Mouse (Mus musculus) cerebellum, adult 11 months (tissue): Measurements from ENCODE around the gene Ifitm7.
"Not testable (repeated sequence)": the region's sequence is repeated elsewhere in the genome, so short reads cannot be mapped to it uniquely, and the experiment has no call there.

Experiments used
- DNase-seq: peaks from one replicate; pipeline ENCODE4 v3.0.0; 2022

Ifitm7 gene

DNA sequence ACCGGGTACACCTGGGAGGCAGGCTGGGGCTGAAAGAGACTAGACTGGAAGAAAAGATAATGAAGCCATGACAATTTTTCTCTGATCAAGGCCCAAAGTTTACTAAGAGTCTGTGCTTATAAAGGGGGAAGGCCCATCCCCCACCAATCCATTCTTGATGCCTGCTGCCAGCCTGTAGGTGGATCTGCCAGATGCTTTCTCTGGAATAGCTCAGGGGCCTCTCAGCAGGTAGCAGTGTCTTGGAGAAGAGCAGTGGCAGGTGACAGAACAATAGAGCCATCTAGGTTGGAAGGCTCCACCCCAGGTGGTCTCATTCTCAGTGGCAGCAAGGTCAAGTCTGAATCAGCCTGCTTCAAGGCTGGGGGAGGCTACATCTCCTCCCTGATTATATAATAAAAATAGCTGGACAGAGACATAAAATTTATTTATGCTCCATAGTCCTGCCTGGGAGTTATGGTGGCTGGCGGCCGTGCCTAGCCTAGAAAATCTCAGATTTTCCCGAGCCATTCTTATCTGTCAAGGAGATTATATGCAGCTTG, 10.3 kb downstream of the Ifitm7 start:
- DNase-seq = not testable (repeated sequence)

- no peak for DNase-seq
Observed at GRCm38 (mm10) chr16:13972051-13972450, 14.6 kb downstream of the Ifitm7 start.

DNA sequence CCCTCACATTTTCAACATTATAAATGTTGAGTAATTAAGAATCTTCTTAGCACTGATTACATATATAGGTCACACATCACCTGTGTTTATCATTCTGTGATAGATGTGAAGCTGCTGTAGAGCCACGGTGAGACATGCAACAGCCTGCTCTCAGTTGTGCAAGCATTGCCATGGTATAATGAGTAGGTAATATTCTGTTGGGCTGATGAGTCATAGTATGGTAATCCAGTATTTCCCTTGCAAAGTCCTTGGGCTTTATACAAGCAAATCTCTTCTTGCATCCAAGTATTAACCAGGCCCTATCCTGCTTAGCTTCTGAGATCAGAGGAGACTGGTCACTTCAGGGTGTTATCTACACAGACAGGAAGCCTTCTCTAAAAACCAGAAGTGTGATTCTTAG, 17.6 kb downstream of the Ifitm7 start:
- no peak for DNase-seq

- DNase-seq = no peak
Observed at GRCm38 (mm10) chr16:13962053-13962452, 24.6 kb downstream of the Ifitm7 start.

DNA sequence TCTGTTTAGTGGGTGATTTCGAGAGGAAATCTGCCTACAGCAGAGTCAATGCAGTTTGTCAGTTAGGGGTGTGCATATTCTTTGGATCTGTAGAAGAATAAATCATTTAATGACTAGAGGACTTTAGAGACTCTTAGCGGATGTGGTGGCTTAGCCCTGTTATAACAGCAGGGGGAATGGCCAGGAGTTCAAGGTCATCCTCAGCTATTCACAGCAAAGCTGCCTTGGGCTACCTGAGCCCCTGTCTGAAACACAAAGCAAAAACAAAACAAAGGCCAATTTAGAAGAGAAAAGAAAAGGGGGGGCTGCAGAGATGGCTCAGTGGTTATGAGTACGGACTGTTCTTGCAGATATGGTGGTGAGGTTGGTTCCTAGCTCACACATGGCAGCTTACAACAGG, 35.4 kb downstream of the Ifitm7 start:
- DNase-seq = no peak

DNA sequence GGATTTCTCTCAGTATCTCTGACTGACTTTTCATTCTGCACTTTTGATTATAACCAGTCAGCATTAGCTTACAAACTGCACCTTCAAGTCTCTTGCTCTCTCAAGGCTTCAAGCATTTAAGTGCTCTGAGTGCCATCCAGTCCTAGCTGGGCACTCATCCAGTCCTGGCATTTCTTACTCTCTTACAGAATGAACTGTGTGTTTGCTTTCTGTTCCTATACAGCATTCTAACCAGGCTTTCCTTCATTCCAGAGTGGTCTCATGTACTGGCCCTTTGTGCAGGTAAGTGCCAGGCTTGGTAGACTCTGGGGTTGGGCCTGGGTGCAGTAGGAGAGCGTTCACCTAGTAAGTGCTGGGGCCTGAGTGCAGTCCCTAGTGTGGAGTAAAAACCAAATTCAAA, 40.4 kb downstream of the Ifitm7 start:
- DNase-seq = no peak

- no peak for DNase-seq
Observed at GRCm38 (mm10) chr16:13945153-13945552, 41.5 kb downstream of the Ifitm7 start.

GRCm38 (mm10) chr16:13944752-13945151, 41.9 kb downstream of the Ifitm7 start:
- no peak for DNase-seq

GRCm38 (mm10) chr16:13944178-13944577, 42.5 kb downstream of the Ifitm7 start:
- DNase-seq = no peak

GRCm38 (mm10) chr16:13940847-13941395, 45.8 kb downstream of the Ifitm7 start:
- no peak for DNase-seq

DNA sequence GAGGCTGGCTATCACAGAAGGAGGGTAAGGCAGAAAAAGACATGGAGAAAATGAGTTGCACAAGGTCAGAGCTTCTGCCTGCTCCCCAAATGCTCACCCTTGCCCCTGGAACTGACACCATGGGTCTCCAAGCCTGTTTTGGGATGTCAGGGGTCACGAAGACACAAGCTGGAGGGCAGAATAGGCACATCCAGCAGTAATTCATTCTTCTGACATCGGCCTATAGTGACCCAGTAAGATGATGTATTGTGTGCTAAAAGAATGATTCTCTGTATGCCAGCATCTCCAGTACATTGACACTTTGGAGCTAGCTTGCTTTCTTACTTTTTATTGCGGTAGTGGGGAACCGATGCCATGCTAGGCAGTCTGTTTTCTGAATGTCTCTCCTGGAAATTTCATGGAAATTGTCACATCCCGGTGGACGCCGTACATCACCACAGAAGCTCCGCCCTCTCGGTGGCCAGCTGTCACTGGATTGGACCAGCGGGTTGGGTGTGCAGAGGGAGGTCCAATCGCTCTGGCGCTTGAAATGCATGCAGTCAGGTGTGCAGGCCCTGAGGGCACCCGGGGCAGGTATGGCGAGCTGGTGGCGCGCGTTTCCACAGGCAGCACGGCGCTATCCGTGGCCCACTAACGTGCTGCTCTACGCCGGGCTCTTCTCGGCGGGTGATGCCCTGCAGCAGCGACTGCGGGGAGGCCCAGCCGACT, 46.4 kb downstream of the Ifitm7 start:
- DNase-seq = peak; percentile 89
